Mouse (Mus musculus): ENCODE results near the gene Plce1.

Gene Plce1

GRCm38 (mm10) chr19:38745810-38746491, 265.0 kb downstream of the Plce1 start:
- peak; percentile 17 for DNase-seq

GRCm38 (mm10) chr19:38746492-38747014, 265.6 kb downstream of the Plce1 start:
- DNase-seq = no peak

- DNase-seq = no peak
These were observed 269.3 kb downstream of the Plce1 start for GRCm38 (mm10) chr19:38750192-38750591.

GRCm38 (mm10) chr19:38757161-38757560, 276.3 kb downstream of the Plce1 start:
- DNase-seq = no peak

- DNase-seq = no peak
These were observed 277.1 kb downstream of the Plce1 start for GRCm38 (mm10) chr19:38758056-38758455.

GRCm38 (mm10) chr19:38758685-38759472, 278.0 kb downstream of the Plce1 start:
- peak; percentile 20 for DNase-seq

- no peak for DNase-seq
These were observed 279.5 kb downstream of the Plce1 start for GRCm38 (mm10) chr19:38760441-38760840.

GRCm38 (mm10) chr19:38766306-38766705, 285.4 kb downstream of the Plce1 start:
- no peak for DNase-seq

- DNase-seq = peak; percentile 76
These were observed 294.6 kb downstream of the Plce1 start for GRCm38 (mm10) chr19:38775548-38775947.

- DNase-seq = no peak
These were observed 297.9 kb downstream of the Plce1 start for GRCm38 (mm10) chr19:38778805-38779204.

GRCm38 (mm10) chr19:38783542-38783941, 302.6 kb downstream of the Plce1 start:
- DNase-seq = no peak

- no peak for DNase-seq
These were observed 306.8 kb downstream of the Plce1 start for GRCm38 (mm10) chr19:38787756-38788155.

GRCm38 (mm10) chr19:38793563-38794045, 312.7 kb downstream of the Plce1 start:
- no peak for DNase-seq

- no peak for DNase-seq
These were observed 315.6 kb downstream of the Plce1 start for GRCm38 (mm10) chr19:38796546-38796945.

- no peak for DNase-seq
These were observed 317.4 kb downstream of the Plce1 start for GRCm38 (mm10) chr19:38798291-38798690.

- DNase-seq = no peak
These were observed 317.9 kb downstream of the Plce1 start for GRCm38 (mm10) chr19:38798801-38799200.

- DNase-seq = no peak
These were observed 337.3 kb downstream of the Plce1 start for GRCm38 (mm10) chr19:38818191-38818590.

- DNase-seq = peak; percentile 93
These were observed 338.0 kb downstream of the Plce1 start, which contains the start of gene Noc3l for GRCm38 (mm10) chr19:38818766-38819426. Noc3l (minus strand) TSS chr19:38819237.

GRCm38 (mm10) chr19:38819427-38819802, 338.5 kb downstream of the Plce1 start:
- no peak for DNase-seq

GRCm38 (mm10) chr19:38820186-38820804, 339.4 kb downstream of the Plce1 start:
- no peak for DNase-seq

- no peak for DNase-seq
These were observed 352.3 kb downstream of the Plce1 start for GRCm38 (mm10) chr19:38833224-38833623.
